Mouse (Mus musculus) mature B cell (primary cell): ENCODE results near the gene 4930558K02Rik.

Source experiments
- in situ Hi-C: fragments of 300-500 bp; cut with MboI; formaldehyde crosslinking; loops from 2 replicates; pipeline ENCODE4 v1.14.3; 2019

The 4930558K02Rik gene

DNA sequence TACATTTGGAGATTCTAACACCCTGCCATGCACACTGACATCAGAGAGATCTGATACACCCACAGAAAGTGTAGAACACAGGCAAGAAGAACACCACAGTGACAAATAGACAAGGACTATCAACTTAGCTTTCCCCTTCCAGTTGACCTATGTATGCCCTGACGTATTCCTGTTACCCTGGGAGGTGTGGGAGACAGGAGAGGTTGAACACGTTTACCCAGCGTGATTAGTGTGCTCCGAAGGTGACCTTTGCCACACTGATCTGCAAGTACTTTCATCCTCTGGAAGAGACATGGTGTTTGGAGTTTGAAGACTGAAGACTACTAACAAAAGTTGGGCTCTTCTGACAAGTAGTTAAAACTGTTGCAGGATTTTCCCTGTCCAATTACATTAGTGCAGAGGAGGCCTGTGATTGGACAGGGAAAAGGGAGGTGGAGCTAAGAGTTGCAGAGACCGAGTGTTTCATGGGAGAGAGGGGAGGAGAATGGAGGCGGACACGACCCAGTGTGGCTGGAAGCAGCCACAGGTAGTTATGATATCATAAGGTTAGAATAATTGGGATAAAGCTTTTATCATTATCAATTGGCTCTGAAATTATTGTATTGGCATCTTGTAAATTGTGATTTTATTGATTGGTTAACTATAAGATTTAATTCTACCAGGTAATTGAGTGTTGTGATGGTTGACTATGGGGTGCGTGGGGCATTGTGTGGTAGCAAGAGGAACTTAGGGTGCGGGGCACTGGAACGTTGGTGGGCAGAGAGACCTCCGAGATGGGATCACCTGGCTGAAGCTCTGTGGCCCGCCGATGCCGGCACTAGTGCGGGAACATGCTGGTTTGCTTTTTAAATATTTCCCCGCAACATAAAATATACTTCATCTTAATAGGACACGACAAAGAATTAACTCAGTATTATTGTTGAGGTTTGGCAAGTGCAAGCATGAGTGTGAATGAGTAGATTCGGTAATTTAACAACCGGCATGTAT lies 21.2 kb downstream of the 4930558K02Rik start:
- in situ Hi-C loops = no loop called here

GRCm38 (mm10) chr1:161955846-161956245 lies 23.6 kb downstream of the 4930558K02Rik start:
- in situ Hi-C loops = no loop called here

DNA sequence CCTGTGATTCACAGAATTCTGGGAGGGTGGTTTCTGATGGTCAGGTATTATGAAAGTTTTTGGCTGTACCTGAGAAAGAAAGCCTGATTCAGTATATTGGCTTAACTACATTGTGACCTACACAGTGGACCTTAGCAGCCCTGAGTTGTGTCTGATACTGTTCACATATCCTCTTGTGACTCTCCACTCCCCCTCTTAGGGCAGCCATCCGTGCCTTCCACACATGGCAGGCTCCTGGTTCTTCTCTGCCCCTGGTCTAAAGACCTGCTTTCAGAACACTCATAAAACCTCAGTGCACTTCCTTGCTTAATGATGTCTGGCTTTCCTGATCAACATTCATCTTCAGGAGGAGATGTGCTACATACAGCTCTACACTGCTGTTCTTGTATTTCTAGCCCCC lies 26.8 kb downstream of the 4930558K02Rik start:
- in situ Hi-C loops = no loop called here

DNA sequence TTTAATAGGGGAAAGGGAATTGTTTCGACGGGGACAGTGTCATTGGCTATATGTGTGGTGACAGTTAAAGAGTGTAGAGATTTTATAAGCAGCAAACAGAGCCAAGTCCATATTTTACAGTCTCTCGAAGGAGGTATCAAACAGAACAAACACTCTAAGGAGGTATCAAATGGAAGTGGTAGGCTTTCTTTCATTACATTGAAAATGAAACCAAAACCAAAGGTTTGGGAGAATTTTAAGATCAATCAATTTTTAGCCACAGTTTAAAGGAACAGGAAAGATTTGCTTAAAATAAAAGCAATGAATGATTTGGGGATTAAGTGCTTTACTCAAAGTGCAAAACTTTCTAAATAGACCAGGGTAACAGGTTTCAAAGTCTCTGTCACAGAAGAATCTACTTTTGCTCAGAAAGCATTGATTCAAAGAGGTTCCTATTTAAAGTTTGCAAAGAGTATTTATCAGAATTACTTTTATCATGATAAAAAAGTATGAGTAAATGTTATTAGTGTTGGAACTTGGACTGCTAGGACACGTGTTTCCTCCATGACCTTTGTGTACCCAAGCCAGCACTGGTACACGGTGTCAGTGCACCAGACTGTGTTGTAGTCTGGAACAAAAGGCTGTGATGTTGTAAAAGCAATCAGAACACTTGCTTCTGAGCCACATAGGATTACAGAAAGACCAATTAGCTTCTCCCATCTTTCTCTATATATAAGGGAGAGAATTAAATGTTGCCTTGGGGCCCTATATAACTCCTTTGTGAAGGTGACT lies 28.2 kb downstream of the 4930558K02Rik start:
- in situ Hi-C loops = no loop called here

DNA sequence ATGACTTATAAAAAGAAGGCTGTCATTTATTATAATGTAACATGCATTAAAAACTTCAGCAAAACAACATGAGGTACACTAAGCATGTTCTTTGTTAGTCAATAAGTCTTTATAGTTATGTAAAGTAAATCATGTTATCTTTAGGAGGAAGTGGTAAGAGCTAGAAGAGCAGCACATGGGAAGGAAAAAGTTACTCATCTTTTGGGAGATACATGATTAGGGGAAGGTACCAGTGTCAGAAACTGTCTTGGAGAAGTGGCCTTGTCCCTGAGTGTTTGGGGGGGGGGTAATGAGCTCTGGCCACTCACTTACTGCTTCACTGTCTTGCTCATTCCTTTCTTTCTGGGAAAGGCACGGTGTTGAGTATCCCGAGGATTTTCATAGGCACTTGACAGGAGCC lies 37.4 kb downstream of the 4930558K02Rik start:
- in situ Hi-C loops = no loop called here

DNA sequence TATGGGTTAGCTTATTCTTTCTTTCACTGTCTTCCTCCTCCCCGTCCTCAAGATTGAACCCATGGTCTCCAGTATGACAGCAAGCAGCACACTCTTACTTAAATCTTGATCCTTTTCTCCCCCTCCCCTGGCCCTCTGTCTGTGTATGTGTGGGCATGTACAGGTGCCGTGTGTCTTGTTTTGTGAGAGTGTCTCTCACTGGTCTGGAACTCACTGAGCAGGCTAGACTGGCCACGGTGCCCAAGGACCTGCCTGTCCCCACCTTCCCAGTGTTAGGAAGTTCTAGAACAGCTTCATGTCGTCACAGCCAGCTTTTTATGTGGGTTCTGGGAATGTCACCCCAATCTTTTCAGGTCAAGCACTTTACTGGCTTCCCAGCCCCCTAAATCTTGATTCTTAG lies 47.1 kb downstream of the 4930558K02Rik start:
- in situ Hi-C loops = no loop called here

- in situ Hi-C loops = no loop called here
Observed at GRCm38 (mm10) chr1:161931817-161932216, 47.6 kb downstream of the 4930558K02Rik start.

DNA sequence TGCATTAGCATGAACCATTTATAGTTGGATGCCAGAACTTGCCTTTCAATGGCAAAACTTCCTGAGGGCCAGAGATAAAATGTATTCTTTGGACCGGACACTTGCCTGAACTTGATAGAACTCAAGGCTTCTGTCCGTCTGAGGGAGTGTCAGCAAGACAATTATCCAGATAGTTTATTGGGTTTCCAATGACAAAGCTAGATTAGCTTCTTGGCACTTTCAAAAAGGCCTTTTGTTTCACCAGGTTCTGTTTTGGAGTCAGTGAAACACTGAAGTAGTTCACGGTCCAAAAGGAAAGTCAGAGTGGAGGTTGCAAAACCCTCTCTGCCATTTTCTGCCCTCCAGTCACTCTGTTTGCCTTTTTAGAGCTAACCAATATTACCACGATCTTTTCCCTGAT lies 48.1 kb downstream of the 4930558K02Rik start:
- in situ Hi-C loops = no loop called here

- in situ Hi-C loops = no loop called here
Observed at GRCm38 (mm10) chr1:161927976-161928375, 51.5 kb downstream of the 4930558K02Rik start.

DNA sequence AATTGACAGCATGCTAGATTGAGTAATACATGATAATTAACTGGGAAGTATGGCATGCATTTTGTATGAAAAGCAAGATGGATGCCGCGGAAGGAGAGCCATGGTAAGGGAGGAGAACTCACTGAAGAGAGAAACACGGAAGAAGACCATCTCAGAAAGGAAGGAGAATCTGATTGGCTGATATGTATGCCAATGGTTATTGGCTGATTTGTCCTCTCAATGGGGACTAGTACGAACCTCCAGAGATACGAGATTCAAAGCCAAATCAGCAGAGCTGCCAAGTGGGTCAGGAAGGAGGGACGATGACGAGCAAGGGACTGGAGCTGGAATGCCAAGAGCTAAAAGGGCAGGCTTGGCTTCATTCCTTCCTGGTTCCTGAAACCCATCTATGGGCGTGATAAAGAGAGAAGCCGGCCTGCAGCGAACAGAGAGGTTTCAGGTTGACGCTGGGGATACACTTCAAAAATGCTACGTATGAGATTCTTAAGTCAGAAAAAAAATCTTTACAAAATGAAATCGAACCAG lies 54.1 kb downstream of the 4930558K02Rik start:
- in situ Hi-C loops = no loop called here

DNA sequence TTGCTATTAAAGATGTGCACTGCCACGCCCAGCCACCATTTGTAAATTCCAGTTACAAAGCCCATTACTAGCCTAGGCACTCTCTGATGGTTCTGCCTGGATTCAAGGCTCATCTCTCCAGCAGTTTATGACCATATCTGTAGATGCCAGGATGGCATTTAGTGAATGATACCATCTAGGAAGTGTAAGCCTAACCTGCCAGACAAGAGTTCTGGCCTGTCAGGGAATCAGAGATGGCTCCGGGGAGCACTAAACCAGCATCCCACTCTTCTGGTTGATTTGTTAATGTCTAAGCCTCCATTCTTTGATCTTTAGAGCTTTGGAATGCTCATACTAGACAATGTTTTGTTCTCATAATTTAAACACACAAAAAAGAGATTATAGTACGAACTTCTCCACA lies 55.1 kb downstream of the 4930558K02Rik start:
- in situ Hi-C loops = no loop called here

- in situ Hi-C loops = no loop called here
Observed at GRCm38 (mm10) chr1:161921928-161922327, 57.5 kb downstream of the 4930558K02Rik start.

- in situ Hi-C loops = no loop called here
Observed at GRCm38 (mm10) chr1:161920475-161921454, 58.7 kb downstream of the 4930558K02Rik start.

GRCm38 (mm10) chr1:161919594-161919993 lies 59.8 kb downstream of the 4930558K02Rik start:
- in situ Hi-C loops = no loop called here

- in situ Hi-C loops = no loop called here
Observed at GRCm38 (mm10) chr1:161918682-161919372, 60.6 kb downstream of the 4930558K02Rik start.

- in situ Hi-C loops = no loop called here
Observed at GRCm38 (mm10) chr1:161917940-161918484, 61.4 kb downstream of the 4930558K02Rik start.

- in situ Hi-C loops = no loop called here
Observed at GRCm38 (mm10) chr1:161916036-161916435, 63.4 kb downstream of the 4930558K02Rik start.

DNA sequence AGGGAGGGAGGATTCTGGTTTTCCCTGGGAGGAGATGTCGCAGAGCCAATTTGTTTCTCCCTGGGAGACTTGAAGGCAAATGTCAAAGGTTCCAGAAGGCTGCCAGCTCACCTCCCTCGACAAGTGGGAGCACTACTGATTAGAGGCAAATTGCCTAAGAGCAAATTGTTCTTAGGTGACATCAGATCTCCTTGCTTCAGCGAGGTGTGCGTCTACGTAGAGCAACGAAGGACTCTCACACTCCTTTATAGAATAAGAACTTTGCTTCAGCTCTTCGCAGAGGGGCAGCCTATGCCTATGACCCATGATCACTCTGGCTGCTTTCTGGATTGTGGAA lies 65.8 kb downstream of the 4930558K02Rik start:
- in situ Hi-C loops = no loop called here

DNA sequence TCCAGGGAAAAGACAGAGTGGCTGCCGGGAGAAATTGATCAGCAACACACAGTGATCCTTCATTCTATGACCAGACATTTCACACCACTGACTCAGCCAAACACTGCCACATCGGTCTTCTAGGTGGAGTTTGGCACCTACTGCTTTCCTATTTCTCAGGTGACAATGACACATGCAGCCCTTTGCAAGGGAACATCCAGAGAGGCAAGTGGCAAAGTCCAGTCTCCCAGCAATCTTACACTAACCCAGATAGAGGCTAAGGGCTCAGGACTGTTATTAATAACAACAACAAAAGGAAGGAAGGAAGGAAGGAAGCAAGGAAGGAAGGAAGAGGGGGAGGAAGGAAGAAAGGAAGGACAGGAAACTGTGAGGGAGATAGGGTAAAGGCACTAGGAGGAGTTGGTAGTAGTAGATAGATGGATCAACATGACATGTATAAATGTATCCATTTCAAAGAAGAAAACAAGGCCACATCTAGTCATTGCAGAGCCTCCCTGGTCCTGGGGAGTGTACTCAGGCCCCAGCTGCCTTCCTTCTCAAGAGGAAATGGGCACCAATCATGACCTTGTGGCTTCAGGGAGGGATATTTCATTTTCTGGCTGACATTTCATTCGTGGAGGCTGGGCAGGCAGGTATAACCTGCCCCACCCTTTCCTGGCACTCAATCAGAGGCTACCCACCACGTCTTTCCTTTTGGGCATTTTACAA lies 66.3 kb downstream of the 4930558K02Rik start:
- in situ Hi-C loops = no loop called here

DNA sequence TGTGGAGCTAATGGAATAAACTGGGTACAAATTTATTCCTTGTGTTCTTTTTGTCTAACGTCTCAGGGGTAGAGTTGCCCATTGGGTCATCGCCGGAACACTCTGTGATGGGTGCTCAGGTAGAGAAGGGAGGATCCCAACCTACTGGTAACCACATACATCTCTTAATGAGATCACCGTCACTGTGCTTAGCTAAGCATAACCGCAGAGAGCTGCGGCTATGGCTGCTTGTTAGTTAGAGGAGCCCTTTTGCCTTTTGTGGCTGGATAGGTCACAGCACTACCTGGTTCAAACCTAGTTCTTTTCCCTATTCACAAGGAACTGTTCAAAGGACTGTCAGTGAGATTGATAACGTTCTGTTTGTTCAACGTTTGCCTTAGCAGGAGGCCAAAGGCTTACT lies 70.4 kb downstream of the 4930558K02Rik start:
- in situ Hi-C loops = no loop called here
